Mouse (Mus musculus) hindbrain, embryonic 12.5 days (tissue): ENCODE measurements at regions not wholly inside any gene's neighbourhood (a gene's known extent, or its start where the extent isn't known, plus 50 kb on each side); places are given as distances from the start of the nearest gene placed in this dataset.

Source experiments
- ATAC-seq: fragments of 200-750 bp; cut with Nextera tagmentation; 2 replicates; pipeline ENCODE4 v1.8.0; 2017; ENCODE audit warnings: moderate TSS enrichment; ENCODE audit not compliant: low FRiP score
- H3K27ac ChIP-seq: fragments of 300-500 bp; sonication (generic); 2 replicates; pipeline ENCODE4 v1.5.1; 2016; ENCODE audit warnings: mild to moderate bottlenecking
- H3K27me3 ChIP-seq: fragments of 300-500 bp; sonication (generic); 2 replicates; pipeline ENCODE4 v1.6.1; 2016; ENCODE audit warnings: mild to moderate bottlenecking
- H3K36me3 ChIP-seq: fragments of 300-500 bp; sonication (generic); 2 replicates; pipeline ENCODE4 v1.6.1; 2016; ENCODE audit warnings: mild to moderate bottlenecking
- H3K4me1 ChIP-seq: fragments of 300-500 bp; sonication (generic); 2 replicates; pipeline ENCODE4 v1.6.1; 2016
- H3K4me2 ChIP-seq: fragments of 300-500 bp; sonication (generic); replicated peaks from 2 replicates; pipeline ENCODE4 v1.6.1; 2016; ENCODE audit warnings: mild to moderate bottlenecking
- H3K4me3 ChIP-seq: fragments of 300-500 bp; sonication (generic); 2 replicates; pipeline ENCODE4 v1.5.1; 2016; ENCODE audit warnings: mild to moderate bottlenecking
- H3K9ac ChIP-seq: fragments of 300-500 bp; sonication (generic); 2 replicates; pipeline ENCODE4 v1.6.1; 2016; ENCODE audit warnings: mild to moderate bottlenecking, moderate library complexity
- H3K9me3 ChIP-seq: fragments of 300-500 bp; sonication (generic); replicated peaks from 2 replicates; pipeline ENCODE4 v1.6.1; 2016; ENCODE audit warnings: mild to moderate bottlenecking
- WGBS: fragments of 180-500 bp; shearing (Covaris S2); methylation state at CpG from one replicate; pipeline ENCODE4 v1.1.7; 2016; 5-methylcytosine and 5-hydroxymethylcytosine counted together

- Histone ChIP-seq H3K9ac (no peak overlapping the region), H3K27ac (no peak overlapping the region), H3K4me1 (no peaks in the 10 kb centered on the region), H3K27me3 (no peaks in the 10 kb centered on the region), H3K9me3 (no peaks in the 10 kb centered on the region), H3K36me3 (no peaks in the 10 kb centered on the region), H3K4me3 (no peak overlapping the region), H3K4me2 (no peak overlapping the region)
- no peak for ATAC-seq
- WGBS, result 62% methylated on average over 3 of the region's 3 CpGs
Observed at GRCm38 (mm10) chr3:78691499-78691898, 594.8 kb downstream of the Rapgef2 start.

- Histone ChIP-seq H3K9me3 (no peaks in the 10 kb centered on the region), H3K36me3 (no peaks in the 10 kb centered on the region), H3K4me1 (no peaks in the 10 kb centered on the region), H3K27me3 (no peaks in the 10 kb centered on the region), H3K27ac (no peak overlapping the region), H3K4me2 (no peak overlapping the region), H3K9ac (no peak overlapping the region), H3K4me3 (no peak overlapping the region)
- WGBS, result 82% methylated on average over 1 of the region's 1 CpGs
- no peak for ATAC-seq
Observed at GRCm38 (mm10) chr3:78677656-78678055, 608.7 kb downstream of the Rapgef2 start.

- no peaks in the 10 kb centered on the region for H3K4me1 ChIP-seq
- ATAC-seq, result no peak
- H3K9me3 ChIP-seq, result no peaks in the 10 kb centered on the region
- H3K4me3 ChIP-seq, result no peak overlapping the region
- no peak overlapping the region for H3K9ac ChIP-seq
- H3K36me3 ChIP-seq, result no peaks in the 10 kb centered on the region
- WGBS, result 80% methylated on average over 2 of the region's 2 CpGs
- H3K4me2 ChIP-seq, result no peak overlapping the region
- no peaks in the 10 kb centered on the region for H3K27me3 ChIP-seq
- no peak overlapping the region for H3K27ac ChIP-seq
Observed at GRCm38 (mm10) chr3:78676806-78677205, 609.5 kb downstream of the Rapgef2 start.

- Histone ChIP-seq H3K9me3 (no peaks in the 10 kb centered on the region), H3K4me2 (no peak overlapping the region), H3K36me3 (no peaks in the 10 kb centered on the region), H3K4me3 (no peak overlapping the region), H3K27ac (no peak overlapping the region), H3K9ac (no peak overlapping the region), H3K4me1 (no peaks in the 10 kb centered on the region), H3K27me3 (no peaks in the 10 kb centered on the region)
- 74% methylated on average over 5 of the region's 5 CpGs for WGBS
- ATAC-seq, result no peak
Observed at GRCm38 (mm10) chr3:78674529-78675187, 611.7 kb downstream of the Rapgef2 start.

- H3K9me3 ChIP-seq, result no peaks in the 10 kb centered on the region
- H3K9ac ChIP-seq, result no peak overlapping the region
- no peak overlapping the region for H3K27ac ChIP-seq
- no peaks in the 10 kb centered on the region for H3K27me3 ChIP-seq
- H3K4me1 ChIP-seq, result no peaks in the 10 kb centered on the region
- no peaks in the 10 kb centered on the region for H3K36me3 ChIP-seq
- H3K4me2 ChIP-seq, result no peak overlapping the region
- no peak overlapping the region for H3K4me3 ChIP-seq
- no peak for ATAC-seq
Observed at GRCm38 (mm10) chr3:78668050-78668449, 618.3 kb downstream of the Rapgef2 start.

GRCm38 (mm10) chr3:78667374-78668023 is 618.8 kb downstream of the Rapgef2 start:
- Histone ChIP-seq H3K9ac (no peak overlapping the region), H3K4me3 (no peak overlapping the region), H3K4me2 (no peak overlapping the region), H3K36me3 (no peaks in the 10 kb centered on the region), H3K9me3 (no peaks in the 10 kb centered on the region), H3K27me3 (no peaks in the 10 kb centered on the region), H3K4me1 (no peaks in the 10 kb centered on the region), H3K27ac (no peak overlapping the region)
- WGBS, result 82% methylated on average over 4 of the region's 4 CpGs
- no peak for ATAC-seq

- no peak for ATAC-seq
- Histone ChIP-seq H3K4me3 (no peak overlapping the region), H3K9me3 (no peaks in the 10 kb centered on the region), H3K27me3 (no peaks in the 10 kb centered on the region), H3K4me1 (no peaks in the 10 kb centered on the region), H3K36me3 (no peaks in the 10 kb centered on the region), H3K27ac (no peak overlapping the region), H3K4me2 (no peak overlapping the region), H3K9ac (no peak overlapping the region)
- 84% methylated on average over 2 of the region's 2 CpGs for WGBS
Observed at GRCm38 (mm10) chr3:78648115-78648514, 638.2 kb downstream of the Rapgef2 start.

- ATAC-seq, result no peak
- Histone ChIP-seq H3K27me3 (no peaks in the 10 kb centered on the region), H3K4me3 (no peak overlapping the region), H3K9me3 (0 out of 2 replicates have a peak, but pooled peaks cover 7% of the 10 kb centered on the region), H3K9ac (no peak overlapping the region), H3K4me2 (no peak overlapping the region), H3K27ac (no peak overlapping the region), H3K36me3 (no peaks in the 10 kb centered on the region), H3K4me1 (no peaks in the 10 kb centered on the region)
- WGBS, result 47% methylated on average over 4 of the region's 4 CpGs
Observed at GRCm38 (mm10) chr3:78635386-78635785, 650.9 kb downstream of the Rapgef2 start.

- Histone ChIP-seq H3K9me3 (no peaks in the 10 kb centered on the region), H3K4me1 (no peaks in the 10 kb centered on the region), H3K4me2 (no peak overlapping the region), H3K36me3 (no peaks in the 10 kb centered on the region), H3K27me3 (no peaks in the 10 kb centered on the region), H3K27ac (no peak overlapping the region), H3K4me3 (no peak overlapping the region), H3K9ac (no peak overlapping the region)
- 48% methylated on average over 3 of the region's 3 CpGs for WGBS
- no peak for ATAC-seq
Observed at GRCm38 (mm10) chr3:78618900-78619299, 667.4 kb downstream of the Rapgef2 start.

GRCm38 (mm10) chr3:78594718-78595236 is 691.5 kb downstream of the Rapgef2 start:
- peak; percentile 78 for ATAC-seq
- no peaks in the 10 kb centered on the region for H3K27me3 ChIP-seq

GRCm38 (mm10) chr3:78594305-78594704 is 692.0 kb downstream of the Rapgef2 start:
- Histone ChIP-seq H3K9me3 (no peaks in the 10 kb centered on the region), H3K27me3 (no peaks in the 10 kb centered on the region), H3K4me1 (peaks cover 4% of the 10 kb centered on the region; the same call in 1 of the 2 replicates), H3K4me3 (no peak overlapping the region), H3K4me2 (no peak overlapping the region; the same call in 1 of the 2 replicates), H3K27ac (no peak overlapping the region), H3K9ac (no peak overlapping the region), H3K36me3 (no peaks in the 10 kb centered on the region)
- ATAC-seq, result peak; percentile 36; the same call in 1 of the 2 replicates
- 63% methylated on average over 11 of the region's 11 CpGs for WGBS

More at GRCm38 (mm10) chr3:78594718-78595236, 691.5 kb downstream of the Rapgef2 start:
- no peaks in the 10 kb centered on the region for H3K36me3 ChIP-seq
- no peak overlapping the region for H3K27ac ChIP-seq
- H3K4me1 ChIP-seq, result peaks cover 4% of the 10 kb centered on the region; the same call in 1 of the 2 replicates
- H3K4me3 ChIP-seq, result no peak overlapping the region
- no peak overlapping the region; the same call in 1 of the 2 replicates for H3K4me2 ChIP-seq
- WGBS, result 18% methylated on average over 6 of the region's 6 CpGs
- no peak overlapping the region for H3K9ac ChIP-seq
- H3K9me3 ChIP-seq, result no peaks in the 10 kb centered on the region

- H3K9me3 ChIP-seq, result no peaks in the 10 kb centered on the region
- ATAC-seq, result no peak
- no peaks in the 10 kb centered on the region for H3K4me1 ChIP-seq
- no peak overlapping the region for H3K4me2 ChIP-seq
- no peaks in the 10 kb centered on the region for H3K27me3 ChIP-seq
- no peak overlapping the region for H3K4me3 ChIP-seq
- no peak overlapping the region for H3K9ac ChIP-seq
- 77% methylated on average over 1 of the region's 1 CpGs for WGBS
- no peaks in the 10 kb centered on the region for H3K36me3 ChIP-seq
- H3K27ac ChIP-seq, result no peak overlapping the region
Observed at GRCm38 (mm10) chr3:78586639-78587038, 699.7 kb downstream of the Rapgef2 start.

GRCm38 (mm10) chr3:78581868-78582267 is 704.4 kb downstream of the Rapgef2 start:
- H3K36me3 ChIP-seq, result no peaks in the 10 kb centered on the region
- 10% methylated on average over 1 of the region's 1 CpGs for WGBS
- no peaks in the 10 kb centered on the region for H3K9me3 ChIP-seq
- no peaks in the 10 kb centered on the region for H3K27me3 ChIP-seq
- no peaks in the 10 kb centered on the region for H3K4me1 ChIP-seq
- H3K4me3 ChIP-seq, result no peak overlapping the region
- H3K4me2 ChIP-seq, result no peak overlapping the region
- ATAC-seq, result no peak
- H3K9ac ChIP-seq, result no peak overlapping the region
- H3K27ac ChIP-seq, result no peak overlapping the region
